In the genomic region with DNA sequence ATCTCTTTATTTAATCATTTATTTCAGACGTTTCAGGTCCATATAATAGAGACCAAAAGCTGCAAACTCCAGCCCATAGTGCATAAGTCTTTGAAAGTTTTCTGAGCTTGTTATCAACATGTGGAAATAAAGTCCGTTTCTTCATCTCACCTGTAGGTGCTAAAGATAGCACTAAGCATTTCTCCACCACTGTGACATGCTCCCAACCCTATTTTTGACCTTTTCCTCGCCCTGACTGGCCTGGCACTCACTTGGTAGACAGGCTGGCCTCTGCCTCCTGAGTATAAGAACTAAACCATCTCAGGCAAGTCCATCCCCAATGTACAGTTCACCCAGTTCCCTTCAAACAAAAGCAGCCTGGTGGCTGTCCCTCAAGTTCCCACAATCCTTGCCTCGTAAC, we compare ENCODE assay signal across 24 mouse cellular contexts.
"Had no signal": no experiment of that assay in that cellular context is flagged by ENCODE, and none has a peak within 500 bp of the region (broad histone marks: within the 10 kb centered on the region; RNA-seq: fewer than 3 reads in every experiment).

No protein-coding gene starts in this region.

- H3K4me1 ChIP-seq: hindbrain, embryonic 13.5 days; hindbrain, embryonic 15.5 days; intestine, embryonic 15.5 days; kidney, embryonic 15.5 days had no signal

- H3K9me3 ChIP-seq: heart, embryonic 12.5 days; hindbrain, embryonic 13.5 days; hindbrain, embryonic 15.5 days; intestine, embryonic 15.5 days; kidney, embryonic 15.5 days; limb, embryonic 15.5 days; liver, embryonic 12.5 days had no signal

- DNase-seq: forebrain, postnatal 0 days; gastrocnemius, postnatal 14 days; gastrocnemius, postnatal 36 days; heart, adult 18-20 months; heart, postnatal 10 days; kidney, adult 11 months; kidney, adult 2 months; kidney, adult 9 months; kidney, postnatal 14 days; kidney, postnatal 36 days; layer of hippocampus, adult 9-11 months; layer of hippocampus, postnatal 36 days; left cerebral cortex, postnatal 4 days had no signal

- H3K9ac ChIP-seq: forebrain, postnatal 0 days; heart, embryonic 12.5 days; hindbrain, embryonic 13.5 days; hindbrain, embryonic 15.5 days; intestine, embryonic 15.5 days; kidney, embryonic 15.5 days; limb, embryonic 13.5 days; limb, embryonic 15.5 days; liver, embryonic 12.5 days; liver, embryonic 14.5 days had no signal

- H3K27me3 ChIP-seq: heart, embryonic 12.5 days; hindbrain, embryonic 13.5 days; hindbrain, embryonic 15.5 days; intestine, embryonic 15.5 days; kidney, embryonic 15.5 days; limb, embryonic 15.5 days; liver, embryonic 12.5 days had no signal

- H3K4me3 ChIP-seq: heart, embryonic 12.5 days; hindbrain, embryonic 13.5 days; hindbrain, embryonic 15.5 days; intestine, embryonic 15.5 days; kidney, embryonic 15.5 days; limb, embryonic 13.5 days; limb, embryonic 15.5 days; liver, embryonic 12.5 days had no signal

- H3K36me3 ChIP-seq: heart, embryonic 12.5 days; hindbrain, embryonic 13.5 days; hindbrain, embryonic 15.5 days; intestine, embryonic 15.5 days; kidney, embryonic 15.5 days; limb, embryonic 13.5 days; limb, embryonic 15.5 days; liver, embryonic 12.5 days had no signal

- H3K27ac ChIP-seq: hindbrain, embryonic 13.5 days; hindbrain, embryonic 15.5 days; hindbrain, postnatal 0 days; intestine, embryonic 15.5 days; kidney, embryonic 15.5 days; kidney, postnatal 0 days; limb, embryonic 13.5 days; limb, embryonic 15.5 days; liver, embryonic 12.5 days; liver, embryonic 14.5 days had no signal

- ATAC-seq: forebrain, postnatal 0 days; hindbrain, postnatal 0 days; intestine, embryonic 15.5 days; liver, embryonic 12.5 days had no signal

- H3K4me2 ChIP-seq: heart, embryonic 12.5 days; hindbrain, embryonic 13.5 days; hindbrain, embryonic 15.5 days; intestine, embryonic 15.5 days; kidney, embryonic 15.5 days; limb, embryonic 13.5 days; limb, embryonic 15.5 days; liver, embryonic 12.5 days had no signal
